Mouse (Mus musculus) 416B (cell line): ENCODE data around the gene Plekhm2.

Source experiments
- DNase-seq: peaks from one replicate; pipeline ENCODE4 v3.0.0; 2011; ENCODE audit warnings: low read depth

The Plekhm2 gene

GRCm38 (mm10) chr4:141603921-141604320, 60.8 kb downstream of the Plekhm2 start:
- DNase-seq = no peak

GRCm38 (mm10) chr4:141602523-141603223, 62.0 kb downstream of the Plekhm2 start:
- DNase-seq = peak; percentile 48

- DNase-seq = no peak
These were observed 63.4 kb downstream of the Plekhm2 start for GRCm38 (mm10) chr4:141601148-141601862.

GRCm38 (mm10) chr4:141600364-141600763, 64.3 kb downstream of the Plekhm2 start:
- no peak for DNase-seq

GRCm38 (mm10) chr4:141599251-141600141, 65.2 kb downstream of the Plekhm2 start:
- no peak for DNase-seq

DNA sequence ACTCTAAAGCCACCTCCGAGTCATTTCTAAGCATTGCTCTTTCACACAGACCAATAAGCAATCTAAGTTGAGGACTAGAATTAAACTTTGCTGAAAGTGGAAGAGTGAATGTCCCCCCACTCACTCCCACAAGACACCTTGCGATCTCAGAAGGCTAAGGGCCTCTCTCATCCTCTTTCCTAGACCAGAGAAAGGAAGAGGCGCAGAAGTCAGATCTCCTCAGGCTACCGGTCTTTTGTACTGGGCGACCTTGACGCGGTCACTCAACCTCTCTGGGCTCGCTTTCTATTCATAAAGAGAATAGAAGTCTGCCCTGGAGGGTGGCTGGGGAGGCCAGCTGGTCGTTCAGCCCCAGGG, 65.8 kb downstream of the Plekhm2 start:
- no peak for DNase-seq

GRCm38 (mm10) chr4:141598199-141598893, 66.4 kb downstream of the Plekhm2 start:
- no peak for DNase-seq

DNA sequence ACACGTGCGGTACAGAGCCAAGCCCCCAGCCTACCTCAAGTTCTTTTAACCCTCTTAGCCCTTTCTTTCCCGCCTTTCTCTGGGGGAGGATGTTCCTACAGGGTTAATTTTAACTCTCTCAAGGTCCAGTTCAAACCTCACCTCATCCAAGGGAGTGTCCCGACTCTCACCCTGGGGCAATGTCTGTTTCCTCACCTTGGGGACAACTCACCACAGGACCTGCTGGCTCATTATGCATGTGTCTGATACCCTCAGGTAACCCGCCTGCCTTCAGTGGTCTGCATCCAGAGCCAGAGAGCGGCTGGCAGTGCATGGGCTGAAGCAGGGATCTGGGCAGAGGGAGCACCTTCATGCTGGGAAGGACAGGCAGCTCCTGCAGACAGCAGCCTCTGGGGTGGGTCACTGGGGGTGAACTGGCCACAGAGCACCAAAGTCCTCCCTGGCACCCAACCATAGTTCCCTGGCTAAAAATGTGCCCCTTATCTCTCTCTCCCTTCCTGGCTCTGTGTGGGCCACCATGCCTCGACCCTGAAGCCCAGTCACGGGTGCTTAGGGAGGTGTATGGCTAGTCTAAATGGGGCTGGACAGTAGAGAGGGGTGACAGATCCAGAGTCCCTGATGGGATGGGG, 67.9 kb downstream of the Plekhm2 start:
- DNase-seq = no peak

DNA sequence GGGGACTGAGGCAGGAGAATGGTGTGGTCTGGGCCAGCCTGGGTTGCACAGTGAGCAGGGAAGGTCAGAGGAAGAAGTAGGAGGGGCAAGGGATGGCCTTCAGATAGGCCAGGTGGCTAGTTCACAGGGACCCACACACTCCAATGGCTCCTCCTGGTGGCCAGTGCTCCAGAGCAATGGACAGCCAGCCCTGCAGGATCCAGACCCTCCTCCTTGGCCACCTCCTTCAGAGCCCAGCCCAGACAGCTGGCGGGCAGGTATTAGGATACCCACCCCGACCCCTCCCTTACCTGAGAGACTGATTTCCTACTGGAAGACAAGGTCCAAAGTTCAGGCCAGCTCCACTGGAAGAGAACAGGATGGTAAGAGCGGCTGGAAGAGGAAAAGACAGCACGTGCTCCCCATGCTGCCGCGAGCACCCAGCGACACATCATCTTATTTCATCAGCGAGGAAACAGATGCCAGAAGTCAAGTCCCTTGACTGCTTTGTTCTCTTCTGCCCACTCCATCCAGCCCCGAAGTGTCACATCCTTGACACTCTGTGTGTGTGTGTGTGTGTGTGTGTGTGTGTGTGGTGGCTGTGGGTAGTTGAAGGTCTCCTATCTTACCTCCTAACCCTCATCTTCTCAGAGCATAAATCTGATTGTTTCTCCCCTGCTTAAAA, 69.0 kb downstream of the Plekhm2 start:
- peak; percentile 62 for DNase-seq

- DNase-seq = no peak
These were observed 69.6 kb downstream of the Plekhm2 start for GRCm38 (mm10) chr4:141595138-141595537.

DNA sequence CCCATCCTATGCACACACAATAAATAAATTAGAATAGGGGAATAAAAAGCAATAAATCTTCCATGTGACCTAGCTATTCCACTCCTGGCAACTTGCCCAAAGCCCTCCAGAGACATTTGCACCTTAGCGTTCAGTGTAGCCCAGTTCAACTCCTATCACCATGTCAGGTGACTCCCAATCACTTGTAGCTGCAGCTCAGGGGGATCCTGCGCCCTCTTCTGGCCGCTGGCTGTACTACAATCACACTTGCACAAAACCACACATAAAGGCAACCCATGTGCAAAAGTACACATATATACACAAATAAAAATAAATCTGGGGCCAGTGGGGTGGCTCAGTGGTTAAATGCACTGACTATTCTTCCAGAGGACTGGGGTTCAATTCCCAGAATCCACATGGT, 73.2 kb downstream of the Plekhm2 start:
- peak; percentile 55 for DNase-seq

- no peak for DNase-seq
These were observed 80.8 kb downstream of the Plekhm2 start for GRCm38 (mm10) chr4:141583919-141584318.

- no peak for DNase-seq
These were observed 83.6 kb downstream of the Plekhm2 start for GRCm38 (mm10) chr4:141581051-141581450.

DNA sequence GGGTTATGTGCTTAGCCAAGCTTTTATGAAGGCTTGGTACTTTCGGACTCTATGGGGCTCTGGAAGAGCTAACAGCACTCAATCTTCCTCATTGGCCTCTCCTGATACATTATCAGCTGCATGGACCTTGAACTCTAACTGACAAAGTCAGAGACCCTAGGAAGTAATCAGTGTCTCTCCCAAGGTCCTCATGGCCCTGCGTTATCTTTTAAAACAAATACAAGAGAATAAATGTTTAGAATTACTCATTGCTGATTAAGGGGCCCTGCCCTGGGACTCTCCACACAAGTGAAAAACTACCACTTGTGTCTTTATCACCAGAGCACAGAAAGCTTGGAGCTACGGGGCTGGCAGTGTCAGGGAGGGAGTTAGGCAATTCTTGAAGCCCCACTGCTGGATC, 85.9 kb downstream of the Plekhm2 start:
- DNase-seq = no peak

DNA sequence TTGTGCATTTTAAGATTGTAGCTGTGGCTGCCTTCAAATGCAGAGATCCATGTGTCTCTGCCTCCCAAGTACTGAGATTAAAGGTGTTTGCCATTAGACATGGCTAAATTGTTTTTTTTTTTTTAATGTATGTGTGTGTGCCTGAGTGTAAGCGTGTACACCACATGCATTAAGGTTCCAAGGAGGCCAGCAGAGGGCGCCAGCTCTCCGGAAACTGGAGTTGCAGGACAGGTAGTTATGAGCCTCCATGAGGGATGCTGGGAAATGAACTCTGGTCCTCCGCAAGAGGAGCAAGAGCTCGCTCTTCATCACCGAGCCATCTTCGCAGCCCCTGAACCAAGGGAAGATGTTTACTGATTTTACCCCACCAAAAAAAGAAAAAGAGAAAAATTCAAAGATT, 87.8 kb downstream of the Plekhm2 start:
- DNase-seq = no peak

GRCm38 (mm10) chr4:141576404-141576803, 88.3 kb downstream of the Plekhm2 start:
- no peak for DNase-seq
